Mouse (Mus musculus) neural tube, embryonic 15.5 days (tissue): ENCODE results near the gene 1700123L14Rik. TPM values are rescaled to one million over a fixed set of nuclear protein-coding genes. Genes with fewer than 3 reads are reported as not detected.
"Not testable (repeated sequence)": the region's sequence is repeated elsewhere in the genome, so short reads cannot be mapped to it uniquely, and the experiment has no call there.

Experiments used
- ATAC-seq: fragments of 200-750 bp; cut with Nextera tagmentation; 2 replicates; pipeline ENCODE4 v1.8.0; 2017; ENCODE audit warnings: mild to moderate bottlenecking, moderate TSS enrichment, moderate library complexity; ENCODE audit not compliant: low FRiP score
- H3K27ac ChIP-seq: fragments of 300-500 bp; sonication (generic); replicated peaks from 2 replicates; pipeline ENCODE4 v1.5.1; 2015; ENCODE audit warnings: mild to moderate bottlenecking, inconsistent platforms
- H3K27me3 ChIP-seq: fragments of 300-500 bp; sonication (generic); replicated peaks from 2 replicates; pipeline ENCODE4 v1.6.1; 2015; ENCODE audit warnings: inconsistent platforms
- H3K36me3 ChIP-seq: fragments of 300-500 bp; sonication (generic); 2 replicates; pipeline ENCODE4 v1.6.1; 2015; ENCODE audit warnings: inconsistent platforms
- H3K4me1 ChIP-seq: fragments of 300-500 bp; sonication (generic); 2 replicates; pipeline ENCODE4 v1.6.1; 2015; ENCODE audit warnings: inconsistent platforms
- H3K4me2 ChIP-seq: fragments of 300-500 bp; sonication (generic); 2 replicates; pipeline ENCODE4 v1.6.1; 2015; ENCODE audit warnings: inconsistent platforms, mild to moderate bottlenecking, moderate library complexity
- H3K4me3 ChIP-seq: fragments of 300-500 bp; sonication (generic); replicated peaks from 2 replicates; pipeline ENCODE4 v1.5.1; 2015; ENCODE audit warnings: mild to moderate bottlenecking, inconsistent platforms
- H3K9ac ChIP-seq: fragments of 300-500 bp; sonication (generic); replicated peaks from 2 replicates; pipeline ENCODE4 v1.6.1; 2015; ENCODE audit warnings: mild to moderate bottlenecking, inconsistent platforms
- H3K9me3 ChIP-seq: fragments of 300-500 bp; sonication (generic); replicated peaks from 2 replicates; pipeline ENCODE4 v1.6.1; 2016; ENCODE audit warnings: inconsistent platforms
- WGBS: fragments of 180-500 bp; shearing (Covaris S2); methylation state at CpG from one replicate; pipeline ENCODE4 v1.1.7; 2015; ENCODE audit warnings: mixed read lengths; 5-methylcytosine and 5-hydroxymethylcytosine counted together
- polyA plus RNA-seq: library from polyadenylated mRNA; unstranded; fragments of >200 nt; fragmentation: Nextera tagmentation; extraction: Ambion mirVana; gene quantifications from 2 replicates; pipeline ENCODE4 v1.2.1, GENCODE M21; 2015

The 1700123L14Rik gene
- polyA plus RNA-seq: 0.13 and 0.17 TPM in 2 replicates

DNA sequence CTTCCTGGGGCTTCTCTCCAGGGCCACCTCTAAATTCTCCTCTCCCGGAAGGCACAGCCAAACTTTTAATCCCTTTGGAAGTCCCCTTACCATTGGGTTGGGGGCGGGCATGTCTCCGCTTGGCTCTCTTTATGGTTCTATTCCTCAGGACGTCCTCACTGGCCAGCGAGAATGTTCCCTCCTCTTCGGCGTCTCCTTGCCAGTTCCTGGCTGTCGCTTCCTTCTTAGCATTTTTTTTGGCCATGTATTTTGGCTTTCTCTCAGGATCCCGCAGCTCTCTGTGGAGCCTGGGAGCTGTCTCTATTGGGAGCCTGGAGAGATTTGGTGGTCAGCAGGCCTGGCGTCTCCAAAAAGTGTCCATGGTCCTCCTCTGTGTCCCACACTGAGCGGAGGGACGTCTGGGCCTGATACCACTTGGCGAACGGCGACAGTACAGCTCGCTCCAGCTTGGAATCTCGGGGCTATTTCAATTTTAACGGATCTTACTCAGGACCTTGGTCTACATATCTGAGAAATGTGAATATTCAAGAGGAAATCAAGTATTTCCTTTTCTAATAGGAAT lies at the start of gene 1700123L14Rik:
TSS of gene 1700123L14Rik (minus strand) at position 426 of the 562 bp plus-strand sequence.
- 87% methylated on average over 18 of the region's 18 CpGs for WGBS
- Histone ChIP-seq H3K36me3 (no peaks in the 10 kb centered on the region), H3K4me3 (no peak within 1 kb of the TSS), H3K4me2 (no peak within 1 kb of the TSS), H3K9ac (no peak within 1 kb of the TSS), H3K4me1 (no peaks in the 10 kb centered on the region), H3K27me3 (no peaks in the 10 kb centered on the region), H3K27ac (no peak within 1 kb of the TSS), H3K9me3 (no peaks in the 10 kb centered on the region)
- ATAC-seq: no peak

DNA sequence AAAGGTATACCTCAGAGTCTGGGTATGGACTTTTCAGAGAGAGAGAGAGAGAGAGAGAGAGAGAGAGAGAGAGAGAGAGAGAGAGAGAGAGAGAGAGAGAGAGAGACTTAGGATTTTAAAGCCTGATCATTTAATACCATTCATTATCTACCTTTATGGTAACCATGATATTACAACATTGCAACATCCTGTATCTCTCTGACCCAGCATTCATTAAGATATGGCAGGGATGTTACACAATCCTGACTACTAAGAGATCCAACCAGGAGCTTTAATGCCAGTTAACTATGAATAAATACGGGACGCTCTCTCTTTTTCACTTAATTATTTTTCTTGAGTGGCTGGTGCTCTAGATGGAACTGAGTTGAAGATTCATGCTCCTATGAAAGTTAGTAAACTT lies 39.4 kb upstream of the 1700123L14Rik start:
- no peak overlapping the region for H3K4me2 ChIP-seq
- no peak for ATAC-seq

DNA sequence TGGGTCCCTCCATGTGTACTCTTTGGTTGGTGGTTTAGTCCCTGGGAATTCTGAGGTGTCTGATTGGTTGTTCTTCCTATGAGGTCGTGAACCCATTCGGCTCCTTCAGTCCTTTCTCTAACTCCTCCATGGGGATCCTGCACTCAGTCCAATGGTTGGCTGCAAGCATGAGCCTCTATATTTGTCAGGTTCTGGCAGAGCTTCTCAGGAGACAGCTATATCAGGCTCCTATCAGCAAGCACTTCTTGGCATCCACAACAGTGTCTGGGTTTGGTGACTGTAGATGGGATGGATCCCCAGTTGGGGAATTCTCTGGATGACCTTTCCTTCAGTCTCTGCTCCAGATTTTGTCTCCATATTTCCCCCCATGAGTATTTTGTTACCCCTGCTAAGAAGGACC lies 32.9 kb upstream of the 1700123L14Rik start:
- not testable (repeated sequence) for H3K9me3 ChIP-seq, H3K27me3 ChIP-seq, H3K36me3 ChIP-seq, H3K4me3 ChIP-seq, H3K9ac ChIP-seq, H3K4me2 ChIP-seq, H3K27ac ChIP-seq, ATAC-seq, H3K4me1 ChIP-seq
- 91% methylated on average over 2 of the region's 2 CpGs for WGBS

More for the DNA sequence above, 39.4 kb upstream of the 1700123L14Rik start:
- Histone ChIP-seq H3K27me3 (no peaks in the 10 kb centered on the region), H3K36me3 (no peaks in the 10 kb centered on the region), H3K4me1 (no peaks in the 10 kb centered on the region), H3K27ac (no peak overlapping the region), H3K9me3 (no peaks in the 10 kb centered on the region), H3K9ac (no peak overlapping the region), H3K4me3 (no peak overlapping the region)
- whole genome bisulfite sequencing: 96% methylated on average over 2 of the region's 2 CpGs

DNA sequence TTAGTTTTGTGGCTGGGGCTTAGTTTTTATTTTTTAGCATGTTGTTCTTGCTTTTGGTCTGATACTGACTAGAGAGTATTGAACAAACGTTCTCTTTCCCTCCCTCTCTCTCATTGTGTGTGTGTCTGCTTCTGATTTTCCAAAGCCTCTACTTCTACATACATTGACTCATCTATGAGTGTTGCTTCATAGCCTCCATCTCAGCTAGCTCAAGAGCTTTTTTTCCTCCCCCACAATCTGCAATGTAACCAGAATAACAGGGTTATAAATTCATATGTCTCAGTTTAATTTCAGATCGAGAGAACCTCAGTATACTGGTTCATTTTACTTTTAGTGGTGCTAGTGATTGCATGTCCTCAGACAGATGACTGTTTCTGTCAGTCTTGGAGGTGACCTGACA lies 20.5 kb upstream of the 1700123L14Rik start:
- no peak overlapping the region for H3K9ac ChIP-seq
- no peak overlapping the region for H3K4me3 ChIP-seq
- no peaks in the 10 kb centered on the region for H3K27me3 ChIP-seq
- no peak for ATAC-seq
- 75% methylated on average over 2 of the region's 2 CpGs for WGBS
- H3K36me3 ChIP-seq: no peaks in the 10 kb centered on the region
- no peak overlapping the region for H3K4me2 ChIP-seq
- H3K9me3 ChIP-seq: no peaks in the 10 kb centered on the region
- H3K4me1 ChIP-seq: 0 out of 2 replicates have a peak, but pooled peaks cover 3% of the 10 kb centered on the region
- no peak overlapping the region for H3K27ac ChIP-seq

DNA sequence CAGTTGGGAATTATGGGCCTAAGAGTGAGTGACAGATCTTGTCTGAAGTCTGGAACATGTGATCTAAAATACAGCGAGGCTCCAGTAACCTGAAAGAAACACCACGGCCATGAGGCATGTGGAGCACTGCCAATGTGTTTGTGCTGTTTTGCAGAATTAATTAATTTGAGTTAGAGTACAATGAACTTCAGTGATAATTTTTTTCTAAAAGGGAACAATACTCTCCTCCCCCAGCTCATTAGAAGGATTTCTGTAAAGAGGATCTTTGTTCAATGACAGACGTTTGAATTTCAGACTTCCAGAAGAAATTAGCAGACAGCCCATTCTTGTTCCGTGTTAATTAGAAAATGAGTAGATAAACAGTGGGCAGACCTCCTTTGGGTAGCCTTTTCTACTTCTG lies 17.3 kb upstream of the 1700123L14Rik start:
- Histone ChIP-seq H3K4me3 (no peak overlapping the region), H3K27me3 (no peaks in the 10 kb centered on the region), H3K4me2 (no peak overlapping the region), H3K4me1 (0 out of 2 replicates have a peak, but pooled peaks cover 3% of the 10 kb centered on the region), H3K9ac (no peak overlapping the region), H3K9me3 (no peaks in the 10 kb centered on the region), H3K27ac (no peak overlapping the region), H3K36me3 (no peaks in the 10 kb centered on the region)
- WGBS: 55% methylated on average over 4 of the region's 4 CpGs
- ATAC-seq: no peak

DNA sequence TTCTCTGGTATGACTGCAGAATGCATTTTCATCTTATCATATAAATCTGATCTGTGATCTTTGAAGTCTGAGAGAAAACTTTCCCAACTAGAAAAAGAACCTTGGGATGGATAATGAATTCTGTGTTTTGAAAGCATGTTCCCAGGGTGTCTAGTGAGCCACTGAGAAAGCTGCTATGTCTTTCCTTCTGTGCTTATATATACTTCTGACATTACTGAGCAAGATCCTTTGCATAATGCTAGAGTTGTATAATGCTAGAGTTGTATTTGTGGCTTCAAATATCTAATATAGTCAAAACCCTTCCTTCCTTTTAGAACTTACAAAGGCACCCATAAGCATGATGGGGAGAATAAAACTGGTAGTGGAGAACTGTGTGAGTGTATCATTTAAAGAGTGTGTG lies 12.5 kb upstream of the 1700123L14Rik start:
- H3K4me3 ChIP-seq: no peak overlapping the region
- H3K27ac ChIP-seq: no peak overlapping the region
- no peaks in the 10 kb centered on the region for H3K36me3 ChIP-seq
- 0 out of 2 replicates have a peak, but pooled peaks cover under 1% of the 10 kb centered on the region for H3K4me1 ChIP-seq
- H3K27me3 ChIP-seq: no peaks in the 10 kb centered on the region
- no peak overlapping the region for H3K9ac ChIP-seq
- H3K4me2 ChIP-seq: no peak overlapping the region
- no peaks in the 10 kb centered on the region for H3K9me3 ChIP-seq
- no peak for ATAC-seq

DNA sequence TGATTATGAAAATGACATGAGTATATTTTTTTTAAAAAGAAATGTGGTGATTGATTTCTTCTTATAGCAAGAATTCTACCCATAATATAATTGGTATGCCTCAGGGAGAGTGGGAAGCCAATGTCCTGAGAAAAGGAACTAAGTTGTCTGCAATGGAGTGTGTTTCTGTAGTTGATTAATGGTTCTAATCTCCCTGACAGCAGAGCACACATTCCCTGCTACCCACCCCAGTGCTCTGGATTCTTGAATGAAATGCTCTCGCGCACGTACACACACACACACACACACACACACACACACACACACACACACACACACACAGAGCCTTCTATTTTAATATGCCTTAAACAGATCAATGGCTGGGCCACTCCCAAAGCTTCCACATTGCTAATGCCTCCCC lies 7.6 kb upstream of the 1700123L14Rik start:
- Histone ChIP-seq H3K4me1 (no peaks in the 10 kb centered on the region), H3K36me3 (no peaks in the 10 kb centered on the region), H3K9me3 (no peaks in the 10 kb centered on the region), H3K27ac (no peak overlapping the region), H3K4me3 (no peak overlapping the region), H3K27me3 (no peaks in the 10 kb centered on the region), H3K4me2 (no peak overlapping the region), H3K9ac (no peak overlapping the region)
- ATAC-seq: no peak
- 75% methylated on average over 2 of the region's 3 CpGs for WGBS

DNA sequence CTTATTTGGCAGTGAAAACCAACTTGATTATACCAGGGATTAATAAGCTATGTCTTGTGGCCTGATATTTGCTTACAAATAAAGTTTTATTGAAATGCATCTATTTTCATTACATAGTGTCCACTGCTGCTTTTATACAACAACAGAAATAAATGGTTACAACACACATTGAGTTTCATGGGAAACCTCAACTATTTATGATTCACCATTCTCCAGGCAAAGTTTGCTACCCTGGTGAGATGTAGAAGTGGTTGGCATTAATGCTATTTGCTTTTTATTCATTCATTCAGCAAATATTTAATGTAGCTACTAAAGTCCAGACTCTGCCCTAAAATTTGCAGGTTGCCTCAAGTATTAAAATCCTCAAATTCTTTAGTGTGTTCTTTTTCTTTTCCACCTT lies 988 bp upstream of the 1700123L14Rik start:
- no peak for ATAC-seq
- Histone ChIP-seq H3K4me1 (no peaks in the 10 kb centered on the region), H3K27ac (no peak overlapping the region), H3K36me3 (no peaks in the 10 kb centered on the region), H3K4me2 (no peak overlapping the region), H3K9me3 (no peaks in the 10 kb centered on the region), H3K27me3 (no peaks in the 10 kb centered on the region), H3K4me3 (no peak overlapping the region), H3K9ac (no peak overlapping the region)

DNA sequence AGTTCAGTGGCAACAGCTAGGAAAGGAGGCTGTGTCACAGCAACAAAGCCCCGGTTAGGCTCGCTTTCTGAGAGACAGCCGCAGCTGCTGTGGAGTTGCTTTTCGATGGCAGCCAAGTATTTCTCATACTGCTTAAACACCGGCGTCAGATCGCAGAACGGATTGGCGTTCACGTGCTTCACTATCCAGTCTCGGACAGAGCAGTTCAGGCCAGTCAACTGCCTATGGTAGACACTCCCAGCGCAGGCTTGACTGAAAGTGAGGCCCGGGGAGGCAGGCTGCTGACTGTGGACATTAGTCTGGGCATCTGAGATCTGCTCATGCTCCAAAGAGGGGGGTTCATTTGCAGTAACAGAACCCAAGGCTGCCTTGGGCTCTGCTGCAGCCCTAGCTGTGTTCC lies 640 bp downstream of the 1700123L14Rik start:
- no peak for ATAC-seq
- Histone ChIP-seq H3K4me1 (no peaks in the 10 kb centered on the region), H3K9me3 (no peaks in the 10 kb centered on the region), H3K9ac (no peak overlapping the region), H3K27me3 (no peaks in the 10 kb centered on the region), H3K36me3 (no peaks in the 10 kb centered on the region), H3K4me3 (no peak overlapping the region), H3K27ac (no peak overlapping the region), H3K4me2 (no peak overlapping the region)
- 88% methylated on average over 13 of the region's 13 CpGs for WGBS

DNA sequence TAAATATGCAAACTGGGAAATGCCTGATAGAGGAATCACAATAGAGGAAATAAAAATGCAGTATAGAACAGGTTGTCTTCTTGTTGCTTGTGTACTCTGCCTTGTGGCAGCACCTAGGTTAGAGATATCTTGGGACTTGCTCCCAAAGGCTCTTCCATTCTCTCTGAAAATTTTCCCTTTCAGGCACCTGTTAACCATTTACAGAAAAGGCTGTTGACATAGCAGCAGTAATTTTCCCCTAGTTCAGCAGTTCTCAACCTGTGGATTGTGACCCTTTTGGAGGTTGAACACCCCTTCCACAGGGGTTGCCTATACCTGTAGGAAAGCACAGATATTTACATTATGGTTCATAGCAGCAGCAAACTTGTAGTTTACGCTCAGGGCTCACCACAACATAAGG lies 22.7 kb downstream of the 1700123L14Rik start:
- Histone ChIP-seq H3K4me1 (no peaks in the 10 kb centered on the region), H3K27me3 (no peaks in the 10 kb centered on the region), H3K9me3 (no peaks in the 10 kb centered on the region), H3K27ac (no peak overlapping the region), H3K36me3 (no peaks in the 10 kb centered on the region), H3K9ac (no peak overlapping the region), H3K4me2 (no peak overlapping the region), H3K4me3 (no peak overlapping the region)
- WGBS: 96% methylated on average over 1 of the region's 1 CpGs
- ATAC-seq: no peak

DNA sequence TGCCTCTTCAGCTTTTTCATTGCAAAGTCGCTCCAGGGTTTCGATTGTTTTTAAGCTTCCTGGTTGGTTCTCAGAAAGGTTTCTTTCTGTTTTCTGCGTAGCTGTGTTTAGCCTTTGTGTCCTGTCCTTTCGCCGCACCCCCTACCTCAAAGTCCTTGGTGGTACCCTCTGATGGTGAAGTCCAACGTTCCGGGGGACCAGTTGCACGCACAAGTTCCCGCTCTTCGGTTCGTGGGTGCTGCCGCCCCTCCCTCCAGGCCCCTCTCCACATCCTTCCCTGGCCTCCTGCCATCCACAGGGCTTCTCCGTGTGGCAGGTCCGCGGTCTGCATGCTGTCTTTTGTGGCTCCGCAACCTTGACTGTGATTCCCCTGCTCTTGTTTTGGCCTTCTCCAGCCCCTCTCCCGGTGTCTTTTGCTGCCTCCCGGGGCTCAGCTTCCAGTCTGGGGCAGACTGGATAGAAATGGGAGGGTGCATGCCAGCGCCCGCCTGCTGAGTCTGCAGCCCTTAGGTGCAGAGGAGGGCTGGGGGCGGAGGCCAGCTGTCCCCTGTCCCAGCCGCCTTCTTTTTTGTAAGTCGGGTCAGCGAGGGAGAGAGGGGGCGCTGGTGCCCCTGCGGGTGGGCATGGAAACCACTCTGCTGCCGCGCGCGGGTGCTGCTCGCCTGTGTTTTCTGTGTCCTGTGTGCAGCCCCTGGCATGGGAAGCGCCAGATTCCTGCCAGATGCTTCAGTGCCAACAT lies 49.3 kb downstream of the 1700123L14Rik start:
- no peaks in the 10 kb centered on the region for H3K9me3 ChIP-seq
- H3K27me3 ChIP-seq: no peaks in the 10 kb centered on the region
- peak overlapping the region; percentile 95 for H3K4me2 ChIP-seq
- H3K9ac ChIP-seq: peak overlapping the region; percentile 73
- peak overlapping the region; percentile 56 for H3K4me3 ChIP-seq
- under 1% methylated on average over 31 of the region's 32 CpGs for whole genome bisulfite sequencing
- H3K4me1 ChIP-seq: peaks cover 51% of the 10 kb centered on the region
- ATAC-seq: peak; percentile 86
- H3K27ac ChIP-seq: peak overlapping the region; percentile 81
- H3K36me3 ChIP-seq: no peaks in the 10 kb centered on the region

DNA sequence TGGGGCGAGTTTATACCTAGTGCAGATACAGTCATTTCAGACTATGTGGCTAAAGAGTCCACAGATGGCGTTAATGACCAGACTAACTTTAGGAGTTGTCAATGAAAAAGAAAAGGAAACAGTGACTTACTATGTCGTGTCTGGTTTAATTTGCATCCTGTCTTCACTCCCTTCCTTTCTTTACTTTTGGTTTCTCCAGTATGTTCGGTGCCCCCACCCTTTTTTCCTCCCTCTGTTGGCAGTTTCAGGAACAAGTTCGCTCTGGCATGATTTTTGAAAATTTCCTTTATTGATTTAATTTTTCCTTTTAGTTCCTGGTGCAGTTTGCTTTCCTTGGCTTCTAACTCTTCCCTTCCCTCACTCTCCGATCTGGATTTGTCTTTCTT lies 49.9 kb downstream of the 1700123L14Rik start:
- peaks cover 51% of the 10 kb centered on the region for H3K4me1 ChIP-seq
- no peak for ATAC-seq

More for the DNA sequence above, 49.9 kb downstream of the 1700123L14Rik start:
- peak overlapping the region; percentile 56 for H3K4me3 ChIP-seq
- peak overlapping the region; percentile 95 for H3K4me2 ChIP-seq
- 8% methylated on average over 6 of the region's 6 CpGs for WGBS
- no peaks in the 10 kb centered on the region for H3K36me3 ChIP-seq
- H3K9ac ChIP-seq: peak overlapping the region; percentile 73
- no peaks in the 10 kb centered on the region for H3K27me3 ChIP-seq
- no peaks in the 10 kb centered on the region for H3K9me3 ChIP-seq
- H3K27ac ChIP-seq: peak overlapping the region; percentile 81
